Mouse (Mus musculus) spleen, adult 2 months (tissue): ENCODE measurements around the gene Numbl. TPM values are rescaled to one million over a fixed set of nuclear protein-coding genes. Genes with fewer than 3 reads are reported as not detected.

Source experiments
- DNase-seq, 2 experiments: peaks; one replicate each; pipeline versions ENCODE4 v3.0.0 to v3.0.0-alpha.2; 2012 to 2021; ENCODE audit warnings: low spot score in 2 of 2, low read depth in 1 of 2
- H3K27ac ChIP-seq: fragments of 200-500 bp; 2 replicates; pipeline ENCODE4 v1.5.1; 2012; ENCODE audit warnings: low read length, inconsistent platforms; ENCODE audit not compliant: insufficient read depth
- H3K27me3 ChIP-seq: fragments of 200-500 bp; 2 replicates; pipeline ENCODE4 v1.6.1; 2012; ENCODE audit warnings: mild to moderate bottlenecking, moderate library complexity, low read length, inconsistent platforms; ENCODE audit not compliant: control insufficient read depth, insufficient read depth
- H3K36me3 ChIP-seq: fragments of 200-500 bp; 2 replicates; pipeline ENCODE4 v1.6.1; 2012; ENCODE audit warnings: mild to moderate bottlenecking, low read length, inconsistent platforms; ENCODE audit not compliant: control insufficient read depth, insufficient read depth
- H3K4me1 ChIP-seq: fragments of 200-500 bp; 2 replicates; pipeline ENCODE4 v1.6.1; 2011; ENCODE audit warnings: inconsistent platforms; ENCODE audit not compliant: control insufficient read depth, insufficient read depth, insufficient read length
- H3K4me3 ChIP-seq: fragments of 200-500 bp; 2 replicates; pipeline ENCODE4 v1.5.1; 2011; ENCODE audit warnings: mild to moderate bottlenecking, inconsistent platforms; ENCODE audit not compliant: insufficient read depth, insufficient read length; ENCODE audit errors: extremely low read depth
- CTCF ChIP-seq: fragments of 200-500 bp; IDR thresholded peaks from 2 replicates; pipeline ENCODE4 v1.5.1; 2011; ENCODE audit warnings: mild to moderate bottlenecking, inconsistent platforms; ENCODE audit not compliant: insufficient read depth, insufficient read length, insufficient replicate concordance; ENCODE audit errors: extremely low read depth
- POLR2A ChIP-seq: fragments of 200-500 bp; IDR thresholded peaks from 2 replicates; pipeline ENCODE4 v1.6.1; 2011; ENCODE audit warnings: low read depth, low read length, inconsistent platforms
- WGBS: fragments of 180-500 bp; shearing (Covaris S2); methylation state at CpG from one replicate; pipeline ENCODE4 v1.1.7; 2018; 5-methylcytosine and 5-hydroxymethylcytosine counted together
- polyA plus RNA-seq: library from polyadenylated mRNA; depleted of rRNA; stranded (reverse); fragments of >200 nt; gene quantifications from 2 replicates; pipeline ENCODE4 v1.2.3, GENCODE M21; 2012

The Numbl gene
- polyA plus RNA-seq, 1 experiment: 6.1 TPM

DNA sequence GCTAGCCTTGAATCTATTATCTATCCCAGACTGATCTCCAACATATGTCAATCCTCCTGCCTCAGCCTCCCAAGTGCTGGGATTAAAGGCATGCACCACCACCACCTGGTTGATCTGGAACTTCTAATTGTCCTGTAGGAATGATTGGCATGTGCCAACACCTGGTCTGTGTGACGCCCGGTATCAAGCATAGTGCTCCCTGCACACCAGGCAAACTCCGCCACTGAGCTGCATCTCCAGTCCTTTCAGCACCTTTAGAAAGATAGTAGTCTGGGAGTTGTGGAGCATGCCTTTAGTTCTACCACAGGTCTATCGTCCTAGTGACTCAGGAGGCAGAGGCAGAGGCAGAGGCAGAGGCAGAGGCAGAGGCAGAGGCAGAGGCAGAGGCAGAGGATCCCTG, 42.1 kb downstream of the Numbl start:
- 83% methylated on average over 4 of the region's 4 CpGs for WGBS
- TF ChIP-seq CTCF (no peak), POLR2A (no peak)
- no peak for DNase-seq
- Histone ChIP-seq H3K27ac (no peak overlapping the region), H3K4me3 (no peak overlapping the region), H3K4me1 (no peaks in the 10 kb centered on the region), H3K36me3 (no peaks in the 10 kb centered on the region), H3K27me3 (no peaks in the 10 kb centered on the region)

DNA sequence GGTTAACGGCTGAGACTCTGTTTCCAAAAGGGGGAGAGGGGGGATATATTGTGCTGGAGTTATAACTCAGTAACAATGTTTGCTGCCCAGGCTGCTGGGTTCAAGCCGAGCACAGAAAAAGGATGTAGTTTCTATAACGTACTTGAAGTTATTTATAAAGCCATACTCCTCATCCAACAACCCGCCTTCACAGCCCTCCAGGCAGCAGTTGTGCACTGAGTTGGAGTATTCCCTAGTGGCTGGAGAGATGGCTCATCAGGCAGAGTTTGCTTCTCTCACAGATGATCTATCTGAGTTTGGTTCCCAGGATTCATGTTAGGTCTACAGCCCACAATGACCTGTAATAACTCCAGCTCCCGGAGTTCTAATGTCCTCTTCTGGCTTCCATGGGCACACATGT, 42.6 kb downstream of the Numbl start:
- no peak overlapping the region for H3K4me3 ChIP-seq
- no peak for DNase-seq
- WGBS: 69% methylated on average over 5 of the region's 5 CpGs
- H3K36me3 ChIP-seq: no peaks in the 10 kb centered on the region
- H3K4me1 ChIP-seq: no peaks in the 10 kb centered on the region
- no peak for TF ChIP-seq CTCF
- TF ChIP-seq POLR2A: no peak
- no peaks in the 10 kb centered on the region for H3K27me3 ChIP-seq
- H3K27ac ChIP-seq: no peak overlapping the region

DNA sequence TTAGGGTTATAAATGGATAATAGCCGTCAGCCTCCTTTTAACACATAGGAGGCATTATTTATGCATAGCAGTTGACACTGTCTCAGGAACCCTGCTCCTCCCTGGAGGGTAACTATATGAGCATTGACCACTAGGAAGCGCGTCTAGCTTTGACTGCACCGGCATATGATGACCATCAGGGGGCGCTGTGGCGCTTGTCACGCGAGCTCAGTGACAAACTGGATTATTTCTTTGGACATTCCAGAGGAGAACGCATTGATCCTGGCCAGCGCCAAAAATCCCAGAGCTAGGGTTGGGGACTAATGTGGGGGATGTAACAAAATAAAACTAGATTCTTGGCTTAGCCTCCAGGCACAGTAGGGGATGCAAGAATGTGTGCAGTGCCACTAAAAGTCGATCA, 43.9 kb downstream of the Numbl start:
- TF ChIP-seq POLR2A (no peak), CTCF (peak; percentile 82; the same call in 1 of the 2 replicates)
- Histone ChIP-seq H3K27me3 (no peaks in the 10 kb centered on the region), H3K36me3 (no peaks in the 10 kb centered on the region), H3K4me3 (no peak overlapping the region), H3K4me1 (no peaks in the 10 kb centered on the region), H3K27ac (no peak overlapping the region)
- peak; percentile 9 to 34 for DNase-seq
- 10% methylated on average over 11 of the region's 11 CpGs for WGBS

DNA sequence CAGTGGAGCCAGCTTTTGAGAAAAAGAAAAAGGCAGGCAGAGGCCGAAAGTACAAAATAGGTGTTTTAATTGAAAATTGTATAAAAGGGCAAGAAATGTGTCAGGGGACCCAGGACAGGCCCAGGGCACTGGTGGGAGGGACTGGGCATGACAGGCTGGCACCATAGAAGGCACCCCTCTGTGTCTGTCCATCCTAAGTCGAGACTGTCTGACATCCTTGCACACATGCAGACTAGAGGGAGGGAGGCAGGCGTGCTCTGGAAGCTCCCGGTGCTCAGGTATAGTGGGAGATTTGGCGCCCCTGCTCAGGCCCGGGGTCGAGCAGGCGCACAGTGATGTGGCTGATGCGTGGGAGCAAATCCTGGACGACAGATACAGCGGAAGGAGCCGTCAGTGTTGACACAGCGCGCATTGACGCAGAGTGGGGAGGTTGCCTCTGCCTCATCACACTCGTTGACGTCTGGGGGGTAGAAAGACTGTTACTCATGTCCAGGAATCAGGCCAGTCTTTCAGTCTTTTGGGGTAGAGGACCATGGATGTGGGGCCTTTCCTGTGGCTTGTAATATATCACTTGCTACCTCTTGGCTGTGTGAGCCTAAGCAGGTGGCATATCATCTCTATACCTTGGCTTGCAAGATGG, 47.0 kb downstream of the Numbl start:
- Histone ChIP-seq H3K4me1 (peaks cover 2% of the 10 kb centered on the region; the same call in 1 of the 2 replicates), H3K36me3 (no peaks in the 10 kb centered on the region), H3K27ac (no peak overlapping the region), H3K27me3 (no peaks in the 10 kb centered on the region), H3K4me3 (no peak overlapping the region)
- no peak for DNase-seq
- 82% methylated on average over 17 of the region's 17 CpGs for WGBS
- TF ChIP-seq POLR2A: no peak
- TF ChIP-seq CTCF: no peak

DNA sequence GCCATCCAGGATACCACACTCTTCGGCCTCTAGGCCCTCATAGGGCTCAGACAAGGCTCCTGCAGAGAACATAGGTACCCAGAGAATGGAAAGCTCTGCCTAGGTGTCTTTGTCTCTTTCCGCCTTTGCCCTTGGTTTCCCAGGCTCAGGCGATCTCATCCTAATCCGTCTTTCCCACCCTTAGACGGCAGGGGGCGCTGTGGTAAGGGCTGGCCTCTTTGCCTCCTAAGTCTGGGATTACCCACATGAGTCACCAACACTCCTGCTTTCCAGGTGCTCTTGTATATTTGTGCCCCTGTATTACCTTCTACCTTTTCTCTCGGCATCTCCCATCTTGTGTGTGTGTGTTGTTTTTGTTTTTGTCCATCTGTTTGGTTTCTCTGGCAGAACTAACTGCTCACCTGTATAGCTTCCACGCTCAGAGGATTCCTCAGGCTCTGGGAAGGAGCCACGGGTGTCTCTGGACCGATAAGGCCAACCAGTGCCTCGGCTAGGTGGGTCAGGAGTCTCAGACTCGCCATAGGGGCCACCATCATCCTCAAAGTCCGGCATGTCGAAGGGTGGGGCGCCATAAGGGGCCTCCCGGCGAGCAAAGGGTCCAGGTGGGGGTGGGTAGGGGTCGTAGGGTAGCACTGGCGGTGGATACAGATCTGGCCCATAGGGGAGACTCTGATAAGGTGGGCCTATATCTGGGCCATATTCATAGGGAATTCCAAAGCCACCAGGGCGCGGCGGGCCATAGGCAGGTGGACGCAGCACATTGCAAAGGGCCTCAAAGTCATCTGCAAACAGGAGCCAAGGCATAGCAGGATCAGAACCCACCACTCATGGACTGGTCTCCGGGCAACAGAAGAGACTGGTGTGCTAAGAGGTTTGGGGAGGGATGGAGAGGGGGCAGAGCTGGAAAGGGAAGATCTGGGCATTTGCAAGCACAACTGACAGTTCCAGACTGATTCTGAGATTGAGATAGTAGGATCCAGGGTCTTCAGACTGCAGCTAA, 48.2 kb downstream of the Numbl start:
- H3K4me1 ChIP-seq: peaks cover 2% of the 10 kb centered on the region; the same call in 1 of the 2 replicates
- no peaks in the 10 kb centered on the region for H3K27me3 ChIP-seq
- no peak for DNase-seq
- H3K27ac ChIP-seq: no peak overlapping the region
- no peaks in the 10 kb centered on the region for H3K36me3 ChIP-seq
- no peak overlapping the region for H3K4me3 ChIP-seq
- peak; percentile 39; the same call in 1 of the 2 replicates for TF ChIP-seq CTCF
- TF ChIP-seq POLR2A: no peak
- 80% methylated on average over 24 of the region's 24 CpGs for WGBS

DNA sequence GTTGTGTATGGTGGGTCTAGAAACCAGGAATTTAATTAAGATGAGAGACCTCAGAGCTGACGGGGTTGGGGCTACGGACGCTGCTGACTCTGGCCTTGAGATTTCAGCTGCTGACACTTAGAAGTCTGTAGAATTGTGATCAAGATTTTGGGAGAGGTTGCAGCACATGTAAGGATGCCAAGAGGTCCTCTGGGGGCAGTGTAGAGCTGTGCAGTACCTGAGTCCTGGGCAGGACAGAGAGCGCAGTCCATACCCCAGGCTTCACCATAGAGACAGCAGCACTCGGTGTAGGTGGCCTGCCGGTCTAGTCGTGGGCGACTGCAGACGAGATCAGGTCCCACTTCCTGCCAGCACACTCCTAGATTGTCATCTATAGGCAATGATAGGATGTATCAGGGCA, 49.3 kb downstream of the Numbl start:
- Histone ChIP-seq H3K27me3 (no peaks in the 10 kb centered on the region), H3K36me3 (no peaks in the 10 kb centered on the region), H3K4me3 (no peak overlapping the region), H3K4me1 (peaks cover 2% of the 10 kb centered on the region; the same call in 1 of the 2 replicates), H3K27ac (no peak overlapping the region)
- 75% methylated on average over 9 of the region's 9 CpGs for WGBS
- TF ChIP-seq CTCF (no peak), POLR2A (no peak)
- no peak for DNase-seq

DNA sequence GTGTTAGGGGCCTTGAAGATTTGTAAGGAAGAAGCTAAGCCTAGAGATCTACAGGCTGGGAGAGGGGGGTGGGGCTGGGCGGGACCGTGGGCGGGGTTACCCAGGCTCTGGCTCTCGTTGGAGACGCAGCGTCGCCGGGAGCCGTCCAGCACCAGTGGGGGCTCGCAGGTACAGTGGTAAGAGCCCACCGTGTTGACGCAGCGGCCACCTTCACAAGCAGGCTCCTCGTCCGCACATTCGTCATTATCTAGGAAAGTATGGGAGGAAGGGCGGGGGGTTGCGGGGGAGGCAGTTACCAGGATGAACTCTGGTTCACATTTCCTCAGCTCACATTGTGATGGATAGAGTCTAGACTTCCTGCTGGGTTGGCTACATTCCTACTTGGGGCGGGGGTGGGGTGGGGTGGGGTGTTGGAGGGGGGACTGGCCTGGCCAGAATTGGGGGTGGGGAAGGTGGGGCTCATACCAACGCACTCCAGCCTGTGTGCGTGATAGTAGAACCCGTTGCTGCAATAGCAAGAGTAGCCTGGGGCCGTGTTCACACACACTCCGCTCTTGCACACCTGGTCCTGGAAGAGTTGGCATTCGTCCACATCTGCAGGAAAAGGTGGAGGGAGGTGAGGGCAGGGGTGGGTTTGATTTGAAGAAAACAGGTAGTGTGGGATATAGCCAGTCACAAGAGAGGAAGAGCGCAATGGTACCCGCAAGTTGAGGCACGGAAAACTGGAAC, 50.8 kb downstream of the Numbl start:
- Histone ChIP-seq H3K27me3 (no peaks in the 10 kb centered on the region), H3K27ac (no peak overlapping the region), H3K4me3 (no peak overlapping the region), H3K36me3 (no peaks in the 10 kb centered on the region), H3K4me1 (peaks cover 2% of the 10 kb centered on the region; the same call in 1 of the 2 replicates)
- DNase-seq: no peak
- TF ChIP-seq POLR2A: no peak
- TF ChIP-seq CTCF: no peak
- 20% methylated on average over 28 of the region's 28 CpGs for WGBS
